Mouse (Mus musculus): ENCODE data around the gene Ganab. TPM values are rescaled to one million over a fixed set of nuclear protein-coding genes. Genes with fewer than 3 reads are reported as not detected.
"Not testable (repeated sequence)": the region's sequence is repeated elsewhere in the genome, so short reads cannot be mapped to it uniquely, and the experiment has no call there.

The Ganab gene
- polyA plus RNA-seq, 1 experiment: 74.1 TPM

- Histone ChIP-seq H3K4me3 (ENCODE audit: low read depth, low read length) (no peak overlapping the region), H3K27me3 (ENCODE audit: control insufficient read depth, insufficient read depth, low read length) (no peaks in the 10 kb centered on the region), H3K36me3 (ENCODE audit: control insufficient read depth, insufficient read depth, low read length) (no peaks in the 10 kb centered on the region), H3K27ac (ENCODE audit: insufficient read depth, low read depth, low read length) (no peak overlapping the region), H3K4me1 (ENCODE audit: control insufficient read depth, insufficient read depth, insufficient read length, low read length) (no peaks in the 10 kb centered on the region)
- TF ChIP-seq POLR2A (IDR thresholded peaks at IDR 0.05; ENCODE audit: low read depth, low read length) (no peak), CTCF (IDR thresholded peaks at IDR 0.05; ENCODE audit: extremely low read depth, insufficient read length, insufficient replicate concordance, low read depth, low read length) (no peak)
- 18% methylated on average over 1 of the region's 1 CpGs for whole genome bisulfite sequencing
Measured at GRCm38 (mm10) chr19:8859018-8859417, 38.9 kb upstream of the Ganab start.

- WGBS: 76% methylated on average over 6 of the region's 6 CpGs
- Histone ChIP-seq H3K36me3 (ENCODE audit: control insufficient read depth, insufficient read depth, low read length) (no peaks in the 10 kb centered on the region), H3K4me1 (ENCODE audit: control insufficient read depth, insufficient read depth, insufficient read length, low read length) (no peaks in the 10 kb centered on the region), H3K27ac (ENCODE audit: insufficient read depth, low read depth, low read length) (no peak overlapping the region), H3K27me3 (ENCODE audit: control insufficient read depth, insufficient read depth, low read length) (no peaks in the 10 kb centered on the region), H3K4me3 (ENCODE audit: low read depth, low read length) (no peak overlapping the region)
- no peak for TF ChIP-seq POLR2A (IDR thresholded peaks at IDR 0.05; ENCODE audit: low read depth, low read length)
- no peak for TF ChIP-seq CTCF (IDR thresholded peaks at IDR 0.05; ENCODE audit: extremely low read depth, insufficient read length, insufficient replicate concordance, low read depth, low read length)
Measured at GRCm38 (mm10) chr19:8864265-8864664, 33.6 kb upstream of the Ganab start.

GRCm38 (mm10) chr19:8870381-8870780 lies 27.5 kb upstream of the Ganab start:
- peaks cover 17% of the 10 kb centered on the region for H3K36me3 ChIP-seq (ENCODE audit: control insufficient read depth, insufficient read depth, low read length)
- not testable (repeated sequence) for H3K4me3 ChIP-seq (ENCODE audit: low read depth, low read length); H3K27ac ChIP-seq (ENCODE audit: insufficient read depth, low read depth, low read length); H3K27me3 ChIP-seq (ENCODE audit: control insufficient read depth, insufficient read depth, low read length)
- H3K4me1 ChIP-seq (ENCODE audit: control insufficient read depth, insufficient read depth, insufficient read length, low read length): peaks cover 11% of the 10 kb centered on the region; the same call in 1 of the 2 replicates
- 50% methylated on average over 3 of the region's 3 CpGs for WGBS

GRCm38 (mm10) chr19:8870838-8871237 lies 27.0 kb upstream of the Ganab start:
- Histone ChIP-seq H3K4me1 (ENCODE audit: control insufficient read depth, insufficient read depth, insufficient read length, low read length) (peaks cover 11% of the 10 kb centered on the region; the same call in 1 of the 2 replicates), H3K4me3 (ENCODE audit: low read depth, low read length) (peak overlapping the region; percentile 87), H3K36me3 (ENCODE audit: control insufficient read depth, insufficient read depth, low read length) (peaks cover 21% of the 10 kb centered on the region), H3K27me3 (ENCODE audit: control insufficient read depth, insufficient read depth, low read length) (no peaks in the 10 kb centered on the region), H3K27ac (ENCODE audit: insufficient read depth, low read depth, low read length) (peak overlapping the region; percentile 52)
- 11% methylated on average over 9 of the region's 9 CpGs for WGBS
- TF ChIP-seq POLR2A (IDR thresholded peaks at IDR 0.05; ENCODE audit: low read depth, low read length) (no peak), CTCF (IDR thresholded peaks at IDR 0.05; ENCODE audit: extremely low read depth, insufficient read length, insufficient replicate concordance, low read depth, low read length) (no peak)

- Histone ChIP-seq H3K36me3 (ENCODE audit: control insufficient read depth, insufficient read depth, low read length) (peaks cover 26% of the 10 kb centered on the region), H3K27ac (ENCODE audit: insufficient read depth, low read depth, low read length) (peak within 1 kb of the TSS; percentile 68), H3K4me1 (ENCODE audit: control insufficient read depth, insufficient read depth, insufficient read length, low read length) (peaks cover 11% of the 10 kb centered on the region; the same call in 1 of the 2 replicates), H3K4me3 (ENCODE audit: low read depth, low read length) (peak within 1 kb of the TSS; percentile 87), H3K27me3 (ENCODE audit: control insufficient read depth, insufficient read depth, low read length) (no peaks in the 10 kb centered on the region)
- WGBS: under 1% methylated on average over 57 of the region's 59 CpGs
- peak; percentile 81 for TF ChIP-seq POLR2A (IDR thresholded peaks at IDR 0.05; ENCODE audit: low read depth, low read length)
- TF ChIP-seq CTCF (IDR thresholded peaks at IDR 0.05; ENCODE audit: extremely low read depth, insufficient read length, insufficient replicate concordance, low read depth, low read length): no peak
Measured at GRCm38 (mm10) chr19:8871267-8872186, 26.3 kb upstream of the Ganab start, which contains the start of gene Ubxn1. Gene Ubxn1, plus strand, starts transcription at chr19:8871496.

GRCm38 (mm10) chr19:8872266-8872840 lies 25.5 kb upstream of the Ganab start:
- no peaks in the 10 kb centered on the region for H3K27me3 ChIP-seq (ENCODE audit: control insufficient read depth, insufficient read depth, low read length)
- H3K4me3 ChIP-seq (ENCODE audit: low read depth, low read length): peak overlapping the region; percentile 87
- peak overlapping the region; percentile 68; the same call in 1 of the 2 replicates for H3K27ac ChIP-seq (ENCODE audit: insufficient read depth, low read depth, low read length)
- 38% methylated on average over 10 of the region's 10 CpGs for WGBS
- TF ChIP-seq POLR2A (IDR thresholded peaks at IDR 0.05; ENCODE audit: low read depth, low read length) (no peak), CTCF (IDR thresholded peaks at IDR 0.05; ENCODE audit: extremely low read depth, insufficient read length, insufficient replicate concordance, low read depth, low read length) (no peak)
- H3K4me1 ChIP-seq (ENCODE audit: control insufficient read depth, insufficient read depth, insufficient read length, low read length): peaks cover 11% of the 10 kb centered on the region; the same call in 1 of the 2 replicates
- peaks cover 26% of the 10 kb centered on the region for H3K36me3 ChIP-seq (ENCODE audit: control insufficient read depth, insufficient read depth, low read length)

GRCm38 (mm10) chr19:8875031-8875430 lies 22.8 kb upstream of the Ganab start:
- 90% methylated on average over 7 of the region's 7 CpGs for WGBS
- Histone ChIP-seq H3K27ac (ENCODE audit: insufficient read depth, low read depth, low read length) (no peak overlapping the region), H3K27me3 (ENCODE audit: control insufficient read depth, insufficient read depth, low read length) (no peaks in the 10 kb centered on the region), H3K4me3 (ENCODE audit: low read depth, low read length) (no peak overlapping the region), H3K4me1 (ENCODE audit: control insufficient read depth, insufficient read depth, insufficient read length, low read length) (peaks cover 8% of the 10 kb centered on the region; the same call in 1 of the 2 replicates), H3K36me3 (ENCODE audit: control insufficient read depth, insufficient read depth, low read length) (peaks cover 28% of the 10 kb centered on the region)
- TF ChIP-seq CTCF (IDR thresholded peaks at IDR 0.05; ENCODE audit: extremely low read depth, insufficient read length, insufficient replicate concordance, low read depth, low read length) (no peak), POLR2A (IDR thresholded peaks at IDR 0.05; ENCODE audit: low read depth, low read length) (no peak)

All from small intestine, adult 2 months (tissue).